Mouse (Mus musculus) brain, embryonic 14.5 days (tissue): ENCODE measurements at regions not wholly inside any gene's neighbourhood (a gene's known extent, or its start where the extent isn't known, plus 50 kb on each side); places are given as distances from the start of the nearest gene placed in this dataset.
"Not testable (repeated sequence)": the region's sequence is repeated elsewhere in the genome, so short reads cannot be mapped to it uniquely, and the experiment has no call there.

Source experiments
- CTCF ChIP-seq: fragments of 200-500 bp; IDR thresholded peaks from 2 replicates; pipeline ENCODE4 v1.5.1; 2012; ENCODE audit warnings: inconsistent platforms, mild to moderate bottlenecking, moderate library complexity, borderline replicate concordance; ENCODE audit not compliant: insufficient read depth, insufficient read length; ENCODE audit errors: extremely low read depth
- POLR2A ChIP-seq: fragments of 200-500 bp; IDR thresholded peaks from 2 replicates; pipeline ENCODE4 v1.6.1; 2012; ENCODE audit warnings: mild to moderate bottlenecking, inconsistent platforms, borderline replicate concordance; ENCODE audit not compliant: poor library complexity, insufficient read depth, insufficient read length, severe bottlenecking; ENCODE audit errors: extremely low read depth

DNA sequence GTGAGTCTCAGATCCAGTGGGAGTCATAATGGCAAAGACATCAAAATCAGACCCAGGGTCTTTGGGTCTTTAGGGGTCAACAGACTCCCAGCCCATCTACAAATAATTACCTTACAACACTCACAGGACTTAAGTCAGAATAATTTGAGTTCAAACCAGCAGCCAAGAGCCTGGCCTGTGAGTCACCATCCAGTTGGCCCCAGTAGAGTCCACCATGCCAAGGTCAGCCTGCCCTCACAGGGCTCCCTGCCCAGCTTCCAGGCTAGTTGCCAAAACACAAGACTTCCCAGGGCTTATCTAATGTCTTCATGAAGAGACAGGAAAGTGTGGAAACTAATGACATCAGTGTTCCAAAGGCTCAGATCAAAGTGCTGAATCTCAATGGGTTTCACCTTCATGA lies 81.9 kb downstream of the Gm8765 start:
- not testable (repeated sequence) for TF ChIP-seq CTCF, POLR2A
